Mouse (Mus musculus) hindbrain, embryonic 16.5 days (tissue): Measurements from ENCODE around the gene Gm45713. TPM values are rescaled to one million over a fixed set of nuclear protein-coding genes. Genes with fewer than 3 reads are reported as not detected.
A peak's percentile ranks its signal among the peaks of the same experiment; 100 is the strongest.

Source experiments
- ATAC-seq: fragments of 200-750 bp; cut with Nextera tagmentation; 2 replicates; pipeline ENCODE4 v1.8.0; 2017; ENCODE audit warnings: moderate TSS enrichment, moderate library complexity
- H3K27ac ChIP-seq: fragments of 300-500 bp; sonication (generic); 2 replicates; pipeline ENCODE4 v1.5.1; 2014; ENCODE audit warnings: low read depth, mild to moderate bottlenecking, control low read depth, low read length, moderate library complexity
- H3K27me3 ChIP-seq: fragments of 300-500 bp; sonication (generic); replicated peaks from 2 replicates; pipeline ENCODE4 v1.6.1; 2014; ENCODE audit warnings: low read length; ENCODE audit not compliant: control insufficient read depth, insufficient read depth
- H3K36me3 ChIP-seq: fragments of 300-500 bp; sonication (generic); 2 replicates; pipeline ENCODE4 v1.6.1; 2014; ENCODE audit warnings: mild to moderate bottlenecking, low read length, moderate library complexity, mixed read lengths; ENCODE audit not compliant: control insufficient read depth, insufficient read depth
- H3K4me1 ChIP-seq: fragments of 300-500 bp; sonication (generic); 2 replicates; pipeline ENCODE4 v1.6.1; 2014; ENCODE audit warnings: low read depth, low read length; ENCODE audit not compliant: control insufficient read depth, insufficient read depth
- H3K4me2 ChIP-seq: fragments of 300-500 bp; sonication (generic); 2 replicates; pipeline ENCODE4 v1.6.1; 2014; ENCODE audit warnings: mild to moderate bottlenecking, low read length, control low read depth, moderate library complexity
- H3K4me3 ChIP-seq: fragments of 300-500 bp; sonication (generic); 2 replicates; pipeline ENCODE4 v1.5.1; 2014; ENCODE audit warnings: mild to moderate bottlenecking, low read length, control low read depth, moderate library complexity
- H3K9ac ChIP-seq: fragments of 300-500 bp; sonication (generic); 2 replicates; pipeline ENCODE4 v1.6.1; 2014; ENCODE audit warnings: low read depth, mild to moderate bottlenecking, control low read depth, low read length, moderate library complexity
- H3K9me3 ChIP-seq: fragments of 300-500 bp; sonication (generic); 2 replicates; pipeline ENCODE4 v1.6.1; 2014; ENCODE audit warnings: mild to moderate bottlenecking, low read length, moderate library complexity; ENCODE audit not compliant: control insufficient read depth
- WGBS: fragments of 180-500 bp; shearing (Covaris S2); extraction: QIAGEN DNeasy Blood & Tissue Kit; methylation state at CpG from one replicate; pipeline ENCODE4 v1.1.7; 2014; 5-methylcytosine and 5-hydroxymethylcytosine counted together
- polyA plus RNA-seq: library from polyadenylated mRNA; unstranded; fragments of >200 nt; fragmentation: Nextera tagmentation; extraction: Ambion mirVana; gene quantifications from 2 replicates; pipeline ENCODE4 v1.2.1, GENCODE M21; 2015

Gene Gm45713
- polyA plus RNA-seq = 0.16 and 0.37 TPM in 2 replicates

GRCm38 (mm10) chr7:45135993-45136567 lies at the start of gene Gm45713, which contains the start of gene Flt3l:
Gm45713 (minus strand) TSS chr7:45136231.
Flt3l (minus strand) TSS chr7:45136432.
- ATAC-seq = peak; percentile 78
- Histone ChIP-seq H3K4me2 (peak within 1 kb of the TSS; percentile 63), H3K36me3 (no peaks in the 10 kb centered on the region), H3K4me1 (no peaks in the 10 kb centered on the region), H3K4me3 (peak within 1 kb of the TSS; percentile 37), H3K27me3 (no peaks in the 10 kb centered on the region), H3K27ac (no peak within 1 kb of the TSS), H3K9ac (peak within 1 kb of the TSS; percentile 65), H3K9me3 (no peaks in the 10 kb centered on the region)
- 3% methylated on average over 28 of the region's 29 CpGs for WGBS

GRCm38 (mm10) chr7:45183672-45184071 lies 47.6 kb upstream of the Gm45713 start:
- Histone ChIP-seq H3K4me2 (no peak overlapping the region), H3K27ac (no peak overlapping the region), H3K36me3 (no peaks in the 10 kb centered on the region), H3K9ac (no peak overlapping the region), H3K4me3 (no peak overlapping the region), H3K9me3 (no peaks in the 10 kb centered on the region), H3K4me1 (peaks cover 13% of the 10 kb centered on the region), H3K27me3 (peaks cover 59% of the 10 kb centered on the region)
- no peak for ATAC-seq
- WGBS = 55% methylated on average over 7 of the region's 7 CpGs

GRCm38 (mm10) chr7:45182606-45183005 lies 46.6 kb upstream of the Gm45713 start:
- H3K9ac ChIP-seq = peak overlapping the region; percentile 51
- peaks cover 70% of the 10 kb centered on the region for H3K27me3 ChIP-seq
- peak overlapping the region; percentile 42 for H3K4me3 ChIP-seq
- no peaks in the 10 kb centered on the region for H3K9me3 ChIP-seq
- ATAC-seq = peak; percentile 18; the same call in 1 of the 2 replicates
- peak overlapping the region; percentile 77 for H3K4me2 ChIP-seq
- 17% methylated on average over 11 of the region's 11 CpGs for WGBS
- peaks cover 13% of the 10 kb centered on the region for H3K4me1 ChIP-seq
- H3K36me3 ChIP-seq = no peaks in the 10 kb centered on the region
- H3K27ac ChIP-seq = no peak overlapping the region

GRCm38 (mm10) chr7:45182199-45182601 lies 46.2 kb upstream of the Gm45713 start:
- peak; percentile 92 for ATAC-seq
- H3K9ac ChIP-seq = peak overlapping the region; percentile 51
- H3K4me3 ChIP-seq = peak overlapping the region; percentile 42
- no peaks in the 10 kb centered on the region for H3K36me3 ChIP-seq
- H3K9me3 ChIP-seq = no peaks in the 10 kb centered on the region
- H3K27me3 ChIP-seq = peaks cover 73% of the 10 kb centered on the region
- H3K4me1 ChIP-seq = peaks cover 13% of the 10 kb centered on the region
- H3K4me2 ChIP-seq = peak overlapping the region; percentile 77
- WGBS = under 1% methylated on average over 34 of the region's 34 CpGs
- H3K27ac ChIP-seq = no peak overlapping the region

GRCm38 (mm10) chr7:45181540-45181939 lies 45.5 kb upstream of the Gm45713 start:
- peaks cover 79% of the 10 kb centered on the region for H3K27me3 ChIP-seq
- H3K4me2 ChIP-seq = peak overlapping the region; percentile 77
- peak overlapping the region; percentile 42 for H3K4me3 ChIP-seq
- H3K9me3 ChIP-seq = no peaks in the 10 kb centered on the region
- H3K9ac ChIP-seq = peak overlapping the region; percentile 47
- H3K4me1 ChIP-seq = peaks cover 14% of the 10 kb centered on the region
- ATAC-seq = no peak
- H3K36me3 ChIP-seq = no peaks in the 10 kb centered on the region
- H3K27ac ChIP-seq = no peak overlapping the region
- 5% methylated on average over 35 of the region's 35 CpGs for WGBS

- Histone ChIP-seq H3K9ac (peak within 1 kb of the TSS; percentile 47), H3K4me3 (peak within 1 kb of the TSS; percentile 42), H3K27me3 (peaks cover 84% of the 10 kb centered on the region), H3K27ac (no peak within 1 kb of the TSS), H3K4me2 (peak within 1 kb of the TSS; percentile 77), H3K36me3 (no peaks in the 10 kb centered on the region), H3K9me3 (no peaks in the 10 kb centered on the region), H3K4me1 (peaks cover 19% of the 10 kb centered on the region)
- ATAC-seq = no peak
- 18% methylated on average over 19 of the region's 20 CpGs for WGBS
Observed at GRCm38 (mm10) chr7:45180896-45181477, 45.0 kb upstream of the Gm45713 start, which contains the start of gene Pth2. Pth2 (plus strand) TSS chr7:45180995.

- Histone ChIP-seq H3K36me3 (no peaks in the 10 kb centered on the region), H3K9ac (no peak within 1 kb of the TSS)
- no peak for ATAC-seq
Observed at GRCm38 (mm10) chr7:45179469-45179868, 43.4 kb upstream of the Gm45713 start, which contains the start of gene Gfy. Gfy (minus strand) TSS chr7:45179569.

GRCm38 (mm10) chr7:45178550-45178949 lies 42.5 kb upstream of the Gm45713 start:
- Histone ChIP-seq H3K27ac (no peak overlapping the region), H3K4me2 (no peak overlapping the region), H3K4me1 (peaks cover 20% of the 10 kb centered on the region), H3K4me3 (no peak overlapping the region), H3K9me3 (no peaks in the 10 kb centered on the region), H3K36me3 (no peaks in the 10 kb centered on the region), H3K9ac (no peak overlapping the region), H3K27me3 (peaks cover 92% of the 10 kb centered on the region)
- ATAC-seq = no peak
- 22% methylated on average over 7 of the region's 7 CpGs for WGBS

More at GRCm38 (mm10) chr7:45179469-45179868, 43.4 kb upstream of the Gm45713 start, which contains the start of gene Gfy:
- Histone ChIP-seq H3K27ac (no peak within 1 kb of the TSS), H3K4me1 (peaks cover 20% of the 10 kb centered on the region), H3K4me3 (no peak within 1 kb of the TSS), H3K9me3 (no peaks in the 10 kb centered on the region), H3K4me2 (no peak within 1 kb of the TSS), H3K27me3 (peaks cover 91% of the 10 kb centered on the region)
- 32% methylated on average over 7 of the region's 7 CpGs for WGBS

GRCm38 (mm10) chr7:45176356-45176755 lies 40.3 kb upstream of the Gm45713 start:
- peak overlapping the region; percentile 26 for H3K4me3 ChIP-seq
- peak overlapping the region; percentile 47 for H3K4me2 ChIP-seq
- H3K9ac ChIP-seq = no peak overlapping the region; the same call in 1 of the 2 replicates
- no peak for ATAC-seq
- WGBS = 2% methylated on average over 31 of the region's 31 CpGs
- H3K4me1 ChIP-seq = peaks cover 9% of the 10 kb centered on the region
- no peaks in the 10 kb centered on the region for H3K36me3 ChIP-seq
- H3K27me3 ChIP-seq = peaks cover 74% of the 10 kb centered on the region
- no peak overlapping the region for H3K27ac ChIP-seq
- H3K9me3 ChIP-seq = no peaks in the 10 kb centered on the region
